Mouse (Mus musculus) limb, embryonic 13.5 days (tissue): Measurements from ENCODE around the gene Plagl2. TPM values are rescaled to one million over a fixed set of nuclear protein-coding genes. Genes with fewer than 3 reads are reported as not detected.

Experiments
- ATAC-seq: fragments of 200-750 bp; cut with Nextera tagmentation; 2 replicates; pipeline ENCODE4 v1.8.0; 2017; ENCODE audit warnings: low read depth, moderate number of reproducible peaks, moderate TSS enrichment; ENCODE audit not compliant: low FRiP score
- H3K27ac ChIP-seq: fragments of 300-500 bp; sonication (generic); 2 replicates; pipeline ENCODE4 v1.5.1; 2015; ENCODE audit warnings: inconsistent platforms, mild to moderate bottlenecking, moderate library complexity
- H3K27me3 ChIP-seq: fragments of 300-500 bp; sonication (generic); 2 replicates; pipeline ENCODE4 v1.6.1; 2015; ENCODE audit warnings: mild to moderate bottlenecking, inconsistent platforms
- H3K36me3 ChIP-seq: fragments of 300-500 bp; sonication (generic); 2 replicates; pipeline ENCODE4 v1.6.1; 2015; ENCODE audit warnings: inconsistent platforms, mild to moderate bottlenecking, moderate library complexity
- H3K4me1 ChIP-seq: fragments of 300-500 bp; sonication (generic); 2 replicates; pipeline ENCODE4 v1.6.1; 2015; ENCODE audit warnings: inconsistent platforms
- H3K4me2 ChIP-seq: fragments of 300-500 bp; sonication (generic); replicated peaks from 2 replicates; pipeline ENCODE4 v1.6.1; 2015; ENCODE audit warnings: inconsistent platforms, mild to moderate bottlenecking, moderate library complexity
- H3K4me3 ChIP-seq: fragments of 300-500 bp; sonication (generic); 2 replicates; pipeline ENCODE4 v1.5.1; 2015; ENCODE audit warnings: moderate library complexity, mild to moderate bottlenecking, inconsistent platforms
- H3K9ac ChIP-seq: fragments of 300-500 bp; sonication (generic); 2 replicates; pipeline ENCODE4 v1.6.1; 2015; ENCODE audit warnings: mild to moderate bottlenecking, inconsistent platforms
- H3K9me3 ChIP-seq: fragments of 300-500 bp; sonication (generic); 2 replicates; pipeline ENCODE4 v1.6.1; 2016; ENCODE audit warnings: inconsistent platforms
- WGBS: fragments of 180-500 bp; shearing (Covaris S2); methylation state at CpG from one replicate; pipeline ENCODE4 v1.1.7; 2015; 5-methylcytosine and 5-hydroxymethylcytosine counted together
- polyA plus RNA-seq: library from polyadenylated mRNA; unstranded; fragments of >200 nt; fragmentation: Nextera tagmentation; extraction: Ambion mirVana; gene quantifications from 2 replicates; pipeline ENCODE4 v1.2.1, GENCODE M21; 2015

Gene Plagl2
- polyA plus RNA-seq, 1 experiment from 2014 or later = 15.0 TPM

GRCm38 (mm10) chr2:153263053-153263452 lies 21.8 kb upstream of the Plagl2 start:
- Histone ChIP-seq H3K36me3 (peaks cover 80% of the 10 kb centered on the region), H3K9me3 (no peaks in the 10 kb centered on the region), H3K4me1 (0 out of 2 replicates have a peak, but pooled peaks cover 8% of the 10 kb centered on the region), H3K4me3 (no peak overlapping the region), H3K9ac (no peak overlapping the region), H3K4me2 (no peak overlapping the region), H3K27ac (no peak overlapping the region), H3K27me3 (no peaks in the 10 kb centered on the region)
- ATAC-seq = no peak
- WGBS = 79% methylated on average over 6 of the region's 7 CpGs

GRCm38 (mm10) chr2:153259864-153260674 lies 18.8 kb upstream of the Plagl2 start:
- peaks cover 54% of the 10 kb centered on the region for H3K36me3 ChIP-seq
- whole genome bisulfite sequencing = 59% methylated on average over 3 of the region's 3 CpGs

GRCm38 (mm10) chr2:153259030-153259863 lies 18.0 kb upstream of the Plagl2 start:
- Histone ChIP-seq H3K27me3 (no peaks in the 10 kb centered on the region), H3K9me3 (no peaks in the 10 kb centered on the region), H3K36me3 (peaks cover 53% of the 10 kb centered on the region), H3K9ac (0 out of 2 replicates have a peak overlapping the region, but pooled peaks have one; percentile 19), H3K27ac (no peak overlapping the region), H3K4me2 (no peak overlapping the region), H3K4me1 (0 out of 2 replicates have a peak, but pooled peaks cover 8% of the 10 kb centered on the region), H3K4me3 (no peak overlapping the region)
- 79% methylated on average over 12 of the region's 12 CpGs for WGBS
- ATAC-seq = no peak

More at GRCm38 (mm10) chr2:153259864-153260674, 18.8 kb upstream of the Plagl2 start:
- Histone ChIP-seq H3K4me1 (0 out of 2 replicates have a peak, but pooled peaks cover 8% of the 10 kb centered on the region), H3K9ac (no peak overlapping the region), H3K27ac (no peak overlapping the region), H3K27me3 (no peaks in the 10 kb centered on the region), H3K4me3 (no peak overlapping the region), H3K4me2 (no peak overlapping the region), H3K9me3 (no peaks in the 10 kb centered on the region)
- no peak for ATAC-seq

- no peak overlapping the region for H3K9ac ChIP-seq
- H3K27me3 ChIP-seq = no peaks in the 10 kb centered on the region
- H3K9me3 ChIP-seq = no peaks in the 10 kb centered on the region
- no peak for ATAC-seq
- no peak overlapping the region for H3K4me2 ChIP-seq
- no peak overlapping the region for H3K4me3 ChIP-seq
- 77% methylated on average over 2 of the region's 2 CpGs for WGBS
- H3K4me1 ChIP-seq = 0 out of 2 replicates have a peak, but pooled peaks cover 8% of the 10 kb centered on the region
- peaks cover 51% of the 10 kb centered on the region for H3K36me3 ChIP-seq
- H3K27ac ChIP-seq = no peak overlapping the region
Observed at GRCm38 (mm10) chr2:153256604-153257003, 15.4 kb upstream of the Plagl2 start.

- peaks cover 72% of the 10 kb centered on the region for H3K36me3 ChIP-seq
- H3K27me3 ChIP-seq = no peaks in the 10 kb centered on the region
Observed at GRCm38 (mm10) chr2:153249751-153250150, 8.5 kb upstream of the Plagl2 start.

GRCm38 (mm10) chr2:153242156-153242555 lies 930 bp upstream of the Plagl2 start:
- no peaks in the 10 kb centered on the region for H3K9me3 ChIP-seq
- no peak for ATAC-seq

More at GRCm38 (mm10) chr2:153249751-153250150, 8.5 kb upstream of the Plagl2 start:
- WGBS = 90% methylated on average over 5 of the region's 5 CpGs
- no peak overlapping the region for H3K27ac ChIP-seq
- no peak overlapping the region for H3K4me2 ChIP-seq
- ATAC-seq = no peak
- no peaks in the 10 kb centered on the region for H3K9me3 ChIP-seq
- H3K9ac ChIP-seq = no peak overlapping the region
- no peaks in the 10 kb centered on the region for H3K4me1 ChIP-seq
- H3K4me3 ChIP-seq = no peak overlapping the region

GRCm38 (mm10) chr2:153240701-153241235 lies 458 bp downstream of the Plagl2 start:
- Histone ChIP-seq H3K27me3 (no peaks in the 10 kb centered on the region), H3K4me3 (peak overlapping the region; percentile 98), H3K4me2 (peak overlapping the region; percentile 96), H3K27ac (peak overlapping the region; percentile 93), H3K4me1 (peaks cover 43% of the 10 kb centered on the region), H3K9ac (peak overlapping the region; percentile 98), H3K9me3 (no peaks in the 10 kb centered on the region), H3K36me3 (peaks cover 35% of the 10 kb centered on the region)
- WGBS = under 1% methylated on average over 33 of the region's 33 CpGs
- ATAC-seq = peak; percentile 55

More at GRCm38 (mm10) chr2:153242156-153242555, 930 bp upstream of the Plagl2 start:
- Histone ChIP-seq H3K9ac (peak overlapping the region; percentile 98), H3K4me3 (peak overlapping the region; percentile 98), H3K4me2 (peak overlapping the region; percentile 96), H3K27ac (0 out of 2 replicates have a peak overlapping the region, but pooled peaks have one; percentile 93), H3K36me3 (peaks cover 33% of the 10 kb centered on the region), H3K4me1 (peaks cover 41% of the 10 kb centered on the region), H3K27me3 (no peaks in the 10 kb centered on the region)
- WGBS = 60% methylated on average over 6 of the region's 6 CpGs

- H3K9ac ChIP-seq = peak overlapping the region; percentile 98
- H3K27me3 ChIP-seq = no peaks in the 10 kb centered on the region
- WGBS = 4% methylated on average over 14 of the region's 22 CpGs
- H3K9me3 ChIP-seq = no peaks in the 10 kb centered on the region
- no peak for ATAC-seq
- H3K36me3 ChIP-seq = peaks cover 35% of the 10 kb centered on the region
- peaks cover 43% of the 10 kb centered on the region for H3K4me1 ChIP-seq
- H3K4me3 ChIP-seq = peak overlapping the region; percentile 98
- peak overlapping the region; percentile 96 for H3K4me2 ChIP-seq
- peak overlapping the region; percentile 93 for H3K27ac ChIP-seq
Observed at GRCm38 (mm10) chr2:153239860-153240480, 1.3 kb downstream of the Plagl2 start.

GRCm38 (mm10) chr2:153239021-153239859 lies 2.0 kb downstream of the Plagl2 start:
- Histone ChIP-seq H3K4me3 (peak overlapping the region; percentile 98), H3K4me2 (peak overlapping the region; percentile 96), H3K27me3 (no peaks in the 10 kb centered on the region), H3K4me1 (peaks cover 43% of the 10 kb centered on the region), H3K36me3 (peaks cover 40% of the 10 kb centered on the region), H3K9me3 (no peaks in the 10 kb centered on the region), H3K27ac (peak overlapping the region; percentile 93; the same call in 1 of the 2 replicates), H3K9ac (peak overlapping the region; percentile 98)
- ATAC-seq = no peak
- 60% methylated on average over 7 of the region's 7 CpGs for WGBS

- 71% methylated on average over 2 of the region's 2 CpGs for WGBS
- Histone ChIP-seq H3K4me2 (peak overlapping the region; percentile 96), H3K9ac (peak overlapping the region; percentile 40; the same call in 1 of the 2 replicates), H3K27me3 (no peaks in the 10 kb centered on the region), H3K4me1 (peaks cover 43% of the 10 kb centered on the region), H3K9me3 (no peaks in the 10 kb centered on the region), H3K36me3 (peaks cover 48% of the 10 kb centered on the region), H3K4me3 (no peak overlapping the region), H3K27ac (no peak overlapping the region)
- ATAC-seq = no peak
Observed at GRCm38 (mm10) chr2:153238406-153238805, 2.8 kb downstream of the Plagl2 start.
